Mouse (Mus musculus): Measurements from ENCODE around the gene Slc16a14. TPM values are rescaled to one million over a fixed set of nuclear protein-coding genes. Genes with fewer than 3 reads are reported as not detected.

The Slc16a14 gene
- total RNA-seq, 2 experiments from 2014 or later: not detected

- no peak for ATAC-seq (replicated peaks; ENCODE audit: low FRiP score, low TSS enrichment, poor library complexity, severe bottlenecking)
These were observed 19.9 kb downstream of the Slc16a14 start for GRCm38 (mm10) chr1:84915010-84915409.

GRCm38 (mm10) chr1:84912571-84912970, 22.4 kb downstream of the Slc16a14 start:
- no peak for ATAC-seq (replicated peaks; ENCODE audit: low FRiP score, low TSS enrichment, poor library complexity, severe bottlenecking)

DNA sequence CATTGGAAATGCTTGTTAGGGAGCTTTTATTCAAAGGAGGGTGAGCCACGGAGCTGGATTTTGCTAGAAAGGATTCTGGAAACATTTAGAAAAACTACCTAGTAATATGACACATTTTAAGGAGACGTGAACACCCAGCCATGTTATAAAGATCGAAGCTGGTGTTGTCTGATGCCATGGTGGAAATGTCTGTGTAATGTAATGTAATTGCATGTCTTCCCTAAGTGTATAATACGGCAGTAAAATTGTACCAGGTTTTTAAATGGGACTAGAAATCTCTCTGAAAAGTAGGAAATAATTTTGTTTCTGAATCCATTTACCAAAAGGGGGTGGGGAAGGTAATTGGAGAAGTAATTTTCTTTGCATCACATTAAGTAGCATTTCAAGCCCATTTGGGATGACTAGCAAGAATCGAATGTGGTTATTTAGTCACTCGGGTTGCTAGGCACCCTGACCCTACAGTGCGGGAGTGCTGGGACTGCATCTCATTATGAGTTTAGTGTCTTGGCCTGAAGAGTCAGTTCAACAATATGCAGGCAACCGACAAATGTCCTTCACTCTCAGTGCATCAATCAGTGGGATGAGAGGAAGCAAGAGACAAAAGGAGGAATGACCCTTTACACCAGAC, 24.6 kb downstream of the Slc16a14 start:
- ATAC-seq (replicated peaks; ENCODE audit: low FRiP score, low TSS enrichment, poor library complexity, severe bottlenecking): no peak

GRCm38 (mm10) chr1:84904467-84904866, 30.5 kb downstream of the Slc16a14 start:
- no peak for ATAC-seq (replicated peaks; ENCODE audit: low FRiP score, low TSS enrichment, poor library complexity, severe bottlenecking)

- ATAC-seq (replicated peaks; ENCODE audit: low FRiP score, low TSS enrichment, poor library complexity, severe bottlenecking): no peak
These were observed 35.8 kb downstream of the Slc16a14 start for GRCm38 (mm10) chr1:84899156-84899555.

DNA sequence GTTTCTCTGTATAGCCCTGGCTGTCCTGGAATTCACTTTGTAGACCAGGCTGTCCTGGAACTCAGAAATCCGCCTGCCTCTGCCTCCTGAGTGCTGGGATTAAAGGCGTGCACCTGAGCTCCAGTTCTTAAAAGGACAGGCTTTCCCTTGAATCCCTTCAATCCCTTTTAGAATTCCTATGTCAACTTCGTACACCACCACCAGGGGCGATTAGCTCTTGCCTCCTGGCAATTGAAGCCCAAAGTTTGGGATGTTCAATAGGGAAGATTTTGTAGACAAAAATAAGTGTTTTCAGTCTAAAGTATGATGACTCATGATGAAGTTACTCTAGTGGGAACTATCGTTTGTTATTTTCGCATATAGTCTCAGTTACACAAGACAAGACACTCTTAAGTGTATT, 37.6 kb downstream of the Slc16a14 start:
- ATAC-seq (replicated peaks; ENCODE audit: low FRiP score, low TSS enrichment, poor library complexity, severe bottlenecking): no peak

DNA sequence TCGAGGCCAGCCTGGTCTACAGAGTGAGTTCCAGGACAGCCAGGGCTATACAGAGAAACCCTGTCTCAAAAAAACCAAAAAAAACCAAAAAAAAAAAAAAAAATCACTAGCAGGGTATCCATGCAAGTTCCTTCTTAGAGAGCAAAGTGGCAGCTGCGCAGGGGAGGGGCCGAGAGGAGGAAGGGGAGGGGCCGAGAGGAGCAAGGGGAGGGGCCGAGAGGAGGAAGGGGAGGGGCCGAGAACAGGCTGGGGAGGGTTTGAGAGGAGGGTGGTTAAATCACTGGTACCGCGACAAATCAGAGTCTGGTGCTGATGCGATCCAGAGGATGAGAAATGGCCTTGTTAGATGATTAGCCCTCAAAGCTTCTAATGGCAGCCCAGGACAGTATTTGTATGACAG, 43.2 kb downstream of the Slc16a14 start:
- no peak for ATAC-seq (replicated peaks; ENCODE audit: low FRiP score, low TSS enrichment, poor library complexity, severe bottlenecking)

DNA sequence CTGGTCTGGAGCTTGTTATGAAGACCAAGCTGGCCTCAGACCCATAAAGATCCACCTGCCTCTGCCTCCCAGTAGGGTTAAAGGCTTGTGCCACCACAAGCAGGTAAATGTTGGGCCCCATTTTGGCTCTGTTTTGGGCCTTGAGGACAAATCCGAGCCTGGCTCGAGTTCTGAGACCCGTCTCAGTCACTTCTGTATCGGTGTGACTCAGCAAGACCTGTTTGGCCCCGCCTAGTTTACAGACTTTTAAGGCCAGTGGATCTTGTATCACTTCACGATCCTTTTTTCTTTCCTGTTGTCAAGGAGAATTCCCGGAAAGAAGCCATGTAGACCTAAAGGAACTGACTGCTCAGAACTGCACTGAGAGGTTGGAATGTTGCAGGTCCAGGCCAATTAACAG, 44.4 kb downstream of the Slc16a14 start:
- ATAC-seq (replicated peaks; ENCODE audit: low FRiP score, low TSS enrichment, poor library complexity, severe bottlenecking): no peak

GRCm38 (mm10) chr1:84890005-84890393, 44.9 kb downstream of the Slc16a14 start:
- ATAC-seq (replicated peaks; ENCODE audit: low FRiP score, low TSS enrichment, poor library complexity, severe bottlenecking): no peak

DNA sequence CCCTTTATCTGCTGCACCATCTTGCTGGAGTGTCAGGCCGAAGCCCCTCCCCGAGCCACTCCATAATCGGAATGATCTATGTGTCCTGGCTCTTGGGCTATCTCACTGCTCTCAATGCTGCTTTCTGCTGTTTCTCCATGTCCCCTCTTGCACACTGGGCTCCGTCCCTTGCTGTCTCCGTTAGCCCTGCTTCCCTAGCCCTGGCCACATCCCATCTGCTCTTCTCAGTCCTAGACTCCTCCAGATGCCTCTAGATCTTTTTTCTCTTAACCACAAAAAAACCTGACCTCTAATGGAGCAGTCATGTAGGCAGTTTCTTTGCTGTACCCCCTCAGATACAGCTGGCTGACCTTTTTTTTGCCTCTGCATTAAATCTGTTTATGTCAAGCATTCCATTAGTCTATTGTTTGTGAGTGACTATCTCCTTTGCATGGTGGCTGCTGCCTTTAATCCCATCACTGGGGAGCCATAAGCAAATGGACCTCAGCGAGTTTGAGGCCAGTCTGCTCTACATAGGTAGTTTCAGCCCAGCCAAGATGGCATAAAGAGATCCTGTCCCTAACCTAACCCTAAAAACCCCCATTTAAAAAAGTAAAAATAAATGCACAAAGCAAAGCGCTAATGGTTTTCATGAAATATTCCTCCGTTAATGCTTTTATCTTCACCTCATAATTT, 45.5 kb downstream of the Slc16a14 start:
- ATAC-seq (replicated peaks; ENCODE audit: low FRiP score, low TSS enrichment, poor library complexity, severe bottlenecking): no peak

GRCm38 (mm10) chr1:84885921-84886320, 49.0 kb downstream of the Slc16a14 start:
- 0 out of 2 replicates have a peak, but pooled peaks have one; percentile 34 for ATAC-seq (replicated peaks; ENCODE audit: low FRiP score, low TSS enrichment, poor library complexity, severe bottlenecking)

GRCm38 (mm10) chr1:84885174-84885573, 49.8 kb downstream of the Slc16a14 start:
- peak; percentile 65; the same call in 1 of the 2 replicates for ATAC-seq (replicated peaks; ENCODE audit: low FRiP score, low TSS enrichment, poor library complexity, severe bottlenecking)

GRCm38 (mm10) chr1:84883889-84884288, 51.0 kb downstream of the Slc16a14 start:
- ATAC-seq (replicated peaks; ENCODE audit: low FRiP score, low TSS enrichment, poor library complexity, severe bottlenecking): no peak

DNA sequence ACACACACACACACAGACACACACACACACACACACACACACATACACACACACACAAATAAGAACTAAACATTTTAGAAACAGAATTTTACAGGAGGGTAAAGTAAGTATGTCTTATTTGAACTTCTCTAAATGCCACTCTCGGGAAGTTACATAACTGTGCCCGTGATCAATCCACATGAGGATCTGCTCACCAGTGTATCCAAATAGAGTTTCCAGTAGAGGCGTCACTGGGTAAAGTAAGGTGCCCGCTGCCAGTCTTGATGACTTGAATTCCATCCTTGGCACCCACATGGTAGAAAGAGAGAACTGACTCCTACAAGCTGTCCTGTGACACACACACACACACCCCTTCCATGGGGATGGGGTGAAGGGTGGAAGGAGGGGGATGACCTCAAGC, 52.0 kb downstream of the Slc16a14 start:
- ATAC-seq (replicated peaks; ENCODE audit: low FRiP score, low TSS enrichment, poor library complexity, severe bottlenecking): no peak

DNA sequence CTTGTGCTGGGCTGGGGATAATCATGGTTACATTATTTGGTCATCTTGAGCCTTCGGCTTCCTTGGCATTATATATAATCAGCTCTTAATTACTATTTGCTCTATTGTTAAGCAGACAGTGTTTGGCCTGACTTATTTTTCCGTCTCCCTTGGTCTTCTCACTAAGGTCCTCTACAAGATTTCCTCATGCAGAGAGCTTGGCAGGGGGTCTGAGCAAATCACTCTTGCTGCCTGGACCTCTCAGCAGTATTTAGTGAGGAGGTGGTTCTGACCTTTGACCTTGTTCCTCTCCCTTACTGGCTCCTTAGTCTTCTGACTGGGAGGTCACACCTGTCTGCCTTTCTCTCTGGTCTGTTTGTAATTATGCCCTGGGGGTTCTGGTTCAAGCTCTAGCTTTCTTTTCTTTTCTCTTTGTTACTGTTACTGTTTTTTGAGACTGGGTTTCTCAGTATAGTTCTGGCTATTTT, 52.8 kb downstream of the Slc16a14 start:
- no peak for ATAC-seq (replicated peaks; ENCODE audit: low FRiP score, low TSS enrichment, poor library complexity, severe bottlenecking)

DNA sequence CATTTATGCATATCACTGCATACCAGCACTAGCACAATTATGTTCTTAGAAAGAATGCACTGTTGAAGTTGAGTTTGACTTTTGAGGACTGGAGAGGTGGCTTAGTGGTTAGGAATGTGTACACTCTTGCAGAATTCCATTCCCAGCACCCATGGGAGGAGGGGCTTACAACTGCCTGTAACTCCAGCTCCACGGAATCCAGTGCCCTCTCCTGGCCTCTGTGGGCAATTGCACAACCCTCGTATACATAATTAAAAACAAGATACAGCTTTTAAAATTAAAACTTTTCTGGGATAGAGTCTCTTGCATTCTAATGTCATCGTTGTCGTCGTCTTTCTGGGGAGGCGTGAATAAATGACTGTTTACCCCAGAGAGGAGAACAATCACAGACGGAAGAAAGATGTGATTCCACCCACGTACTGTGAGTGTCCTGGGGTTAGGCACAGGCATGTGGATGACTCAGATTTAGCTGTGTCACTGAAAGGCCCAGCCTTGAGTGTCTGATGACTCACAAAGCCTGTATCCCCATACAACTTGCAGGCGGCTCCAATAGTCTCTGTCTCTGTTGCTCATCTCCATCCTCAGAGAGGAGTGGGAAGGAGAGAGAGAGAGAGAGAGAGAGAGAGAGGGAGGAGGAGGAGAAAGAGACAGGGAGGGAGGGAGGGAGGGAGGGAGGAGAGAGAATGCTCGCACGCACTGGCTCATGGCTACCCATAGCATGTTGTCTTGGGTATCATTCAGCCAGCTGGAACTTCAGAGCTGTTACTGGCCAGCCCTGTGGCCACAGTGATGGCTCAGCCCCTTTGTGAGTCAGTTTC, 53.5 kb downstream of the Slc16a14 start:
- ATAC-seq (replicated peaks; ENCODE audit: low FRiP score, low TSS enrichment, poor library complexity, severe bottlenecking): no peak

- no peak for ATAC-seq (replicated peaks; ENCODE audit: low FRiP score, low TSS enrichment, poor library complexity, severe bottlenecking)
These were observed 55.3 kb downstream of the Slc16a14 start for GRCm38 (mm10) chr1:84879571-84880120.

DNA sequence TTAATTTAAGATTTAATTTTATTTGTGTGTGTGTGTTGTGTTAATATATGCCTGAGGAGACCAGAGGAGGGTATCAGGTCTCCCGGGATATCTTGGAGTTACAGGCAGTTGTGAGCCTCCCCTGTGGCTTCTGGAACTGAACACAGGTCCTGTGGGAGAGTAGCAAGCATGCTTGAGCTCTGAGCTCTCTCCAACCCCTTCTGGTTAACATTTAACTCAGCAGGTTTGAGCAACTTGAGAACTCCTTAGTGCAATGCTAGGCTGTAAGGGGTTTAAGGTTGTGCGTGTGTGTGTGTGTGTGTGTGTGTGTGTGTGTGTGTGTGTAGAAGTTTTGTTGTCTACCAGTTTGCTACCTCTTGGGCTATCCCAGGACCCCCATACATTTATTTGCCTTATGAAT, 57.3 kb downstream of the Slc16a14 start:
- no peak for ATAC-seq (replicated peaks; ENCODE audit: low FRiP score, low TSS enrichment, poor library complexity, severe bottlenecking)

GRCm38 (mm10) chr1:84872939-84873338, 62.0 kb downstream of the Slc16a14 start:
- no peak for ATAC-seq (replicated peaks; ENCODE audit: low FRiP score, low TSS enrichment, poor library complexity, severe bottlenecking)

DNA sequence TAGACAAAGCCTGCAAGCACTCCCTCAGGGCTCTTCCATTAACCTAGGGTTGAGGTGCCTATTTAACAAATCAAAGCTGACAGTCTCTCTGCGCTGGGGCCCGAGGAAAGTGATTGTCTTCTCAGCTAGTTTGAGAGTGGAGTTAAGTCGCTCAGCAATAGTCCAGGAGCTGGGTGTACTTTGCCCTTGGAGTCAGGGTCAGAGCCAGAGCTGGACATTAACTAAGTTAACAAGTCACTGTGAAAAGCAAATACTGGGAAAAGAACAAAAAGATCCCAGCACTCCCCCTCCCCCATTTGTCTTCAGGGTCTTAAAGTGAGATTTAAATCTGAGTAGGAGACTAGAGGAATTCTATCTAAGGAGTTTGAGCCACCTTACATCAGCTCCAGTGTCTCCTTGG, 62.8 kb downstream of the Slc16a14 start:
- no peak for ATAC-seq (replicated peaks; ENCODE audit: low FRiP score, low TSS enrichment, poor library complexity, severe bottlenecking)
